Mouse (Mus musculus) ES-Bruce4 (cell line): ENCODE results near the gene Foxp1.

Source experiments
- CTCF ChIP-seq: IDR thresholded peaks from one replicate; pipeline ENCODE4 v1.8.1; 2011; ENCODE audit warnings: low read depth, low read length
- POLR2A ChIP-seq: IDR thresholded peaks from one replicate; pipeline ENCODE4 v1.8.1; 2011; ENCODE audit warnings: low read length; ENCODE audit not compliant: insufficient read depth

- TF ChIP-seq CTCF (no peak), POLR2A (no peak)
Measured at GRCm38 (mm10) chr6:98987533-98988169, 534.9 kb downstream of the Foxp1 start.
